Mouse (Mus musculus) midbrain, embryonic 13.5 days (tissue): ENCODE results near the gene Fsd1. TPM values are rescaled to one million over a fixed set of nuclear protein-coding genes. Genes with fewer than 3 reads are reported as not detected.

Source experiments
- ATAC-seq: fragments of 200-750 bp; cut with Nextera tagmentation; 2 replicates; pipeline ENCODE4 v1.8.0; 2017; ENCODE audit warnings: mild to moderate bottlenecking, moderate TSS enrichment, moderate library complexity
- H3K27ac ChIP-seq: fragments of 300-500 bp; sonication (generic); 2 replicates; pipeline ENCODE4 v1.5.1; 2015; ENCODE audit warnings: inconsistent platforms, mild to moderate bottlenecking, moderate library complexity
- H3K27me3 ChIP-seq: fragments of 300-500 bp; sonication (generic); 2 replicates; pipeline ENCODE4 v1.6.1; 2015; ENCODE audit warnings: mild to moderate bottlenecking, inconsistent platforms
- H3K36me3 ChIP-seq: fragments of 300-500 bp; sonication (generic); 2 replicates; pipeline ENCODE4 v1.6.1; 2015; ENCODE audit warnings: mild to moderate bottlenecking, inconsistent platforms
- H3K4me1 ChIP-seq: fragments of 300-500 bp; sonication (generic); replicated peaks from 2 replicates; pipeline ENCODE4 v1.6.1; 2015; ENCODE audit warnings: inconsistent platforms
- H3K4me2 ChIP-seq: fragments of 300-500 bp; sonication (generic); replicated peaks from 2 replicates; pipeline ENCODE4 v1.6.1; 2015; ENCODE audit warnings: moderate library complexity, mild to moderate bottlenecking, inconsistent platforms
- H3K4me3 ChIP-seq: fragments of 300-500 bp; sonication (generic); replicated peaks from 2 replicates; pipeline ENCODE4 v1.5.1; 2015; ENCODE audit warnings: mild to moderate bottlenecking, inconsistent platforms
- H3K9ac ChIP-seq: fragments of 300-500 bp; sonication (generic); replicated peaks from 2 replicates; pipeline ENCODE4 v1.6.1; 2015; ENCODE audit warnings: mild to moderate bottlenecking, inconsistent platforms
- H3K9me3 ChIP-seq: fragments of 300-500 bp; sonication (generic); 2 replicates; pipeline ENCODE4 v1.6.1; 2016; ENCODE audit warnings: mild to moderate bottlenecking, inconsistent platforms
- WGBS: fragments of 180-500 bp; shearing (Covaris S2); methylation state at CpG from one replicate; pipeline ENCODE4 v1.1.7; 2015; 5-methylcytosine and 5-hydroxymethylcytosine counted together
- polyA plus RNA-seq: library from polyadenylated mRNA; unstranded; fragments of >200 nt; fragmentation: Nextera tagmentation; extraction: Ambion mirVana; gene quantifications from 2 replicates; pipeline ENCODE4 v1.2.1, GENCODE M21; 2015

Fsd1 gene
- polyA plus RNA-seq, 1 experiment from 2014 or later, result 135 TPM

DNA sequence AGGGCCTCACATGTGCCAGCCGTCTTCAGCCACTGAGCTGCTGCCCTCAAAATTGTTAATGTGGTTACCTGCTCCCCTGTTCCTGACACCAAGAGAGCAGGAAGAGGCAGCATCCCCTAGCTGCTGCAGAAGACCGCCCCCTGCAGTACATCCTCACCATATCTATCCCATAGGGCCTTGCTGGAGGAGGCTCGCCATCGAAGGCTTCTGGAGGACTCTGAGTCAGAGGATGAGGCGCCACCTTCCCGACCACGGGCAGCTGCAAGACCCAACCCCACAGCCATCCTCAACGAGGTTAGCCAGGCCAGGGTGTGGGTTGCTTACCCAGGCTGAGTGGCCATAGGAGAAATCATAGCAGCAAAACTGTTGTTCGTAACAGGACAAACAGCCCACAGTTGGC, 21.3 kb upstream of the Fsd1 start:
- 85% methylated on average over 9 of the region's 9 CpGs for WGBS
- Histone ChIP-seq H3K9ac (no peak overlapping the region), H3K27me3 (no peaks in the 10 kb centered on the region), H3K9me3 (no peaks in the 10 kb centered on the region), H3K4me2 (no peak overlapping the region), H3K27ac (no peak overlapping the region), H3K36me3 (peaks cover 61% of the 10 kb centered on the region), H3K4me1 (peaks cover 30% of the 10 kb centered on the region), H3K4me3 (no peak overlapping the region)
- ATAC-seq, result no peak

GRCm38 (mm10) chr17:55967186-55967585, 19.1 kb upstream of the Fsd1 start:
- H3K27ac ChIP-seq, result peak overlapping the region; percentile 95; the same call in 1 of the 2 replicates
- no peak for ATAC-seq
- H3K4me3 ChIP-seq, result no peak overlapping the region
- no peaks in the 10 kb centered on the region for H3K27me3 ChIP-seq
- no peaks in the 10 kb centered on the region for H3K9me3 ChIP-seq
- peaks cover 51% of the 10 kb centered on the region for H3K36me3 ChIP-seq
- H3K9ac ChIP-seq, result no peak overlapping the region
- peaks cover 45% of the 10 kb centered on the region for H3K4me1 ChIP-seq
- 95% methylated on average over 4 of the region's 4 CpGs for WGBS
- H3K4me2 ChIP-seq, result no peak overlapping the region

DNA sequence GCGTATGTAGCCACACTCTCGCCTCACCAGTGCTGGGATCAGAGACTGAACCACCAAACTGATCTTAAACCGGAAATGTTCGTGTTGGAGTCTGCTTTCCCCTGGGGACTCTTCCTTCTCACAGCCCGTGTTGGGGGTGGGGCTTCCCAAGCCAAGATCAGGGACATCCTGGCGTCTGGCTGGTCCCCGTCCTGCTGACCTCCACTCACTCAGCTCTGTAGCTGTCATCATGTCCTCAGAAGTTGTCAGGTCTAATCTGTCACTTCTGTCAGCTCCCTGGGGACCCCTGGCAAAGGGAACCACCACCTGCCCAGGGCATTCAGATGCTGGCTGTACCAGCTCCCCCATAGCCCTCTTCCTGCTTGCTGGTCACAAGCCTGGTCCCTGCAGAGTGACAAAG, 18.1 kb upstream of the Fsd1 start:
- ATAC-seq, result no peak
- H3K36me3 ChIP-seq, result peaks cover 49% of the 10 kb centered on the region

GRCm38 (mm10) chr17:55969560-55969959, 16.7 kb upstream of the Fsd1 start:
- peaks cover 55% of the 10 kb centered on the region for H3K4me1 ChIP-seq
- H3K4me3 ChIP-seq, result peak overlapping the region; percentile 66; the same call in 1 of the 2 replicates
- peak overlapping the region; percentile 84 for H3K4me2 ChIP-seq
- peak; percentile 78 for ATAC-seq
- H3K36me3 ChIP-seq, result peaks cover 50% of the 10 kb centered on the region
- no peaks in the 10 kb centered on the region for H3K9me3 ChIP-seq
- no peaks in the 10 kb centered on the region for H3K27me3 ChIP-seq
- WGBS, result 20% methylated on average over 14 of the region's 14 CpGs
- peak overlapping the region; percentile 95 for H3K27ac ChIP-seq
- peak overlapping the region; percentile 88; the same call in 1 of the 2 replicates for H3K9ac ChIP-seq

More for the DNA sequence above, 18.1 kb upstream of the Fsd1 start:
- Histone ChIP-seq H3K9ac (peak overlapping the region; percentile 49; the same call in 1 of the 2 replicates), H3K4me2 (no peak overlapping the region), H3K9me3 (no peaks in the 10 kb centered on the region), H3K4me1 (peaks cover 55% of the 10 kb centered on the region), H3K27ac (peak overlapping the region; percentile 95), H3K4me3 (no peak overlapping the region), H3K27me3 (no peaks in the 10 kb centered on the region)
- WGBS, result 64% methylated on average over 7 of the region's 7 CpGs

- no peaks in the 10 kb centered on the region for H3K27me3 ChIP-seq
- H3K9me3 ChIP-seq, result no peaks in the 10 kb centered on the region
- peaks cover 55% of the 10 kb centered on the region for H3K4me1 ChIP-seq
- peak within 1 kb of the TSS; percentile 66 for H3K4me3 ChIP-seq
- peaks cover 44% of the 10 kb centered on the region for H3K36me3 ChIP-seq
- H3K27ac ChIP-seq, result peak within 1 kb of the TSS; percentile 95
- peak within 1 kb of the TSS; percentile 88 for H3K9ac ChIP-seq
- peak; percentile 62 for ATAC-seq
- WGBS, result 6% methylated on average over 55 of the region's 55 CpGs
- H3K4me2 ChIP-seq, result peak within 1 kb of the TSS; percentile 84
These were observed 16.1 kb upstream of the Fsd1 start, which contains the start of gene Shd for GRCm38 (mm10) chr17:55969966-55970891. TSS of gene Shd (plus strand) at chr17:55970467.

- Histone ChIP-seq H3K4me1 (peaks cover 61% of the 10 kb centered on the region), H3K27me3 (no peaks in the 10 kb centered on the region), H3K4me2 (peak overlapping the region; percentile 84), H3K27ac (peak overlapping the region; percentile 95), H3K36me3 (peaks cover 37% of the 10 kb centered on the region), H3K4me3 (peak overlapping the region; percentile 66), H3K9ac (peak overlapping the region; percentile 88), H3K9me3 (no peaks in the 10 kb centered on the region)
- ATAC-seq, result no peak
- 17% methylated on average over 22 of the region's 22 CpGs for WGBS
These were observed 14.9 kb upstream of the Fsd1 start for GRCm38 (mm10) chr17:55971453-55971852.

DNA sequence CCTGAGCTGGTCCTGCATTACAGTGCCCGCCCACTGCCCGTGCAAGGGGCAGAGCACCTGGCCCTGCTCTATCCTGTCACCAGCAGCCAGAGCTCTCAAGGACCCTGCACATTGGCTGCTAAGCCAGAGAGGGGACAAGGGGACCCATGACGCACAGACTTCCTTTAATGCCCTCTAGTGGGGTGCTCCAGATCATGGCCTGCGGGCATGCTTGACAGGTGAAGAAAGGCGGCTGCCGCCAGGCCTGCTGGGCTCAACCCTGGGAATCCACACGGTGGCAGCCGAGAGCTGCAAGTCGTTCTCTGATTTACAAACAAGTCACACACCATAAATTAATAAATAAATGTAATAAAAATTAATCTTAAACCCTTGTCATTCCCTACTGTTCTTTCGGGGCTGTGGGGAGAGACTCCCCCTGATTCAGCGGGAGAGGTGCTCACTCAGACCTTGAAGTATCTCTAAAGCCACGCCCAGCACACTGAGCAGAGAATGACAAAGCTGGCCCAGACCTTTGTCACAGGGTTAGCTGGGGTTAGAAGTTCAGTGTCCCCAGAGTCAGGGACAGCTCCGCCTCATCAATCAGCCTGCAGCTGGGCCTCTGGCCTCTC, 9.9 kb upstream of the Fsd1 start:
- Histone ChIP-seq H3K4me1 (peaks cover 31% of the 10 kb centered on the region), H3K27me3 (no peaks in the 10 kb centered on the region), H3K9ac (peak overlapping the region; percentile 46), H3K9me3 (no peaks in the 10 kb centered on the region), H3K4me3 (no peak overlapping the region), H3K27ac (peak overlapping the region; percentile 74), H3K36me3 (peaks cover 22% of the 10 kb centered on the region), H3K4me2 (0 out of 2 replicates have a peak overlapping the region, but pooled peaks have one; percentile 13)
- peak; percentile 83 for ATAC-seq
- WGBS, result 16% methylated on average over 13 of the region's 13 CpGs

- H3K27ac ChIP-seq, result peak overlapping the region; percentile 74
- H3K36me3 ChIP-seq, result peaks cover 22% of the 10 kb centered on the region
- H3K27me3 ChIP-seq, result no peaks in the 10 kb centered on the region
- peak overlapping the region; percentile 46 for H3K9ac ChIP-seq
- no peaks in the 10 kb centered on the region for H3K9me3 ChIP-seq
- H3K4me1 ChIP-seq, result peaks cover 21% of the 10 kb centered on the region
- H3K4me3 ChIP-seq, result no peak overlapping the region
- H3K4me2 ChIP-seq, result no peak overlapping the region
- WGBS, result 72% methylated on average over 3 of the region's 3 CpGs
- no peak for ATAC-seq
These were observed 9.0 kb upstream of the Fsd1 start for GRCm38 (mm10) chr17:55977301-55977700.

DNA sequence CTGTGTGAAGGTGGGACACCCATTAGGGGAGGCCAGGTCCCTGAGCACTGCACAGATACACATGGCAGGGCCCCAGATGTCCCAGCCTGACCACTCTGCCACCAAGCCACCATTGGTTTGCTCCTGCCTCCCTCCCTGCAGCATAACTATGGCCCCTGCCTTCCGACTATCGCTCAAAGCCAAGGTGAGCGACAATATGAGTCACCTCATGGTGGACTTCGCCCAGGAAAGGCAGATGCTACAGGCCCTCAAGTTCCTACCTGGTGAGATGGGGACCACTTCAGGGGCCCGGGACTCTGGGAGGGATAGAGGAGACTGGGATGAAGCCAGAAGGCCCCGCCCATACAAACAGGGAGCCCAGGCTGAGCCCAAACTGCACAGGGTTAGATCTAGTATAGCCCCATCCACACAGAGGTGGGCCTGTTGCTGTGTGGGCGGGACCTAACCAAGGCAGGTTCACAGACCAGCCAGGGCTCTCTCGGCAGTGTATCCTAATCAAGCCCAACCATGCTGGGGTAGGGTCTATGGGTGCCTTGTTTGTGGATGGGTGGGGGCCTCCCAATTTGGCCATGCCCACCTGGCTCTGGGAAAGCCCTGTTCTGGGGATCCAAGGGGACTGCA, 4.1 kb downstream of the Fsd1 start:
- H3K9ac ChIP-seq, result no peak overlapping the region

DNA sequence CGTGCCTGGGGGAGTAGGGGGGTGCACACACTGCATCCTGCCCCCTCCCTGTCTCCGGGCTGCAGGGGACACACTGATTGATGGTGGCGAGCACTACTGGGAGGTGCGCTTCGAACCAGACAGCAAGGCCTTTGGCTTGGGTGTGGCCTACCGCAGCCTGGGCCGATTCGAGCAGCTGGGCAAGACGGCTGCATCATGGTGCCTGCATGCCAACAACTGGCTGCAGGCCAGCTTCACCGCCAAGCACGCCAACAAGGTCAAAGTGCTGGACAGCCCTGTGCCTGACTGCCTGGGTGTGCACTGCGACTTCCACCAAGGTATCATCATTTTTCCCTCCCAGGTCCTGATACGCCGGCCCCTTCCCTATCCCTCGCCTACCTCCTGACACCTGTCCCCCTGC, 9.7 kb downstream of the Fsd1 start:
- 91% methylated on average over 15 of the region's 15 CpGs for WGBS
- no peak for ATAC-seq

More for the DNA sequence above, 4.1 kb downstream of the Fsd1 start:
- Histone ChIP-seq H3K9me3 (no peaks in the 10 kb centered on the region), H3K4me3 (no peak overlapping the region), H3K4me1 (peaks cover 19% of the 10 kb centered on the region), H3K27me3 (no peaks in the 10 kb centered on the region), H3K36me3 (peaks cover 57% of the 10 kb centered on the region), H3K27ac (no peak overlapping the region), H3K4me2 (no peak overlapping the region)
- no peak for ATAC-seq
- WGBS, result 90% methylated on average over 8 of the region's 8 CpGs

GRCm38 (mm10) chr17:55999794-56000499, 13.6 kb downstream of the Fsd1 start:
- Histone ChIP-seq H3K27me3 (peaks cover 28% of the 10 kb centered on the region), H3K4me3 (no peak overlapping the region), H3K9me3 (no peaks in the 10 kb centered on the region), H3K4me2 (no peak overlapping the region), H3K9ac (no peak overlapping the region), H3K36me3 (peaks cover 30% of the 10 kb centered on the region), H3K4me1 (0 out of 2 replicates have a peak, but pooled peaks cover 7% of the 10 kb centered on the region), H3K27ac (no peak overlapping the region)
- peak; percentile 47 for ATAC-seq
- 8% methylated on average over 30 of the region's 30 CpGs for WGBS

More for the DNA sequence above, 9.7 kb downstream of the Fsd1 start:
- Histone ChIP-seq H3K4me2 (no peak overlapping the region), H3K27me3 (peaks cover 21% of the 10 kb centered on the region), H3K36me3 (peaks cover 66% of the 10 kb centered on the region), H3K9ac (no peak overlapping the region), H3K4me3 (no peak overlapping the region), H3K4me1 (0 out of 2 replicates have a peak, but pooled peaks cover 7% of the 10 kb centered on the region), H3K27ac (no peak overlapping the region), H3K9me3 (no peaks in the 10 kb centered on the region)
